In the genomic region with DNA sequence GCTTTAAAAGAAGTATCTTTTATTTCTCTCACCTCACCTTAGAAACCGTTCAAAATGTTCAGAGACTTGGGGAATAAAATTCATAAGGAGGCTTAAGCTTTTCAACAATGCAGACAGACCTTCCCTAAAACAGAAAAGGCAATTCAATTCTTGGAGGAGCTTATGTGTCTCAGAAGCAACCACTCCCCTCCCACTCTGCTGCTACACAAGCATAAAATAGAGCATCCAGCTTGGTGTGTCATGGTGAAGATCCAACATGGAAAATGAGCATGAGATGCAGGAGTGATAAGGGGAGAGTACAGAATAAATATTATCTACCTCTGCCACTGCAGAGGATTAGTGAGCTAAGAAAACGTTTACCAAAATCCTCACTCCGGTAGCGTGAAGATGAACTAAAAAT, we compare ENCODE assay signal across 18 mouse cellular contexts.
"Had no signal": no experiment of that assay in that cellular context is flagged by ENCODE, and none has a peak within 500 bp of the region (broad histone marks: within the 10 kb centered on the region; RNA-seq: fewer than 3 reads in every experiment).

No protein-coding gene starts in this region.

- DNase-seq: liver, postnatal 0 days; lung, adult 2 months; lung, postnatal 14 days; lung, postnatal 36 days; right cerebral cortex, postnatal 14 days; thymus, adult 18-20 months; thymus, postnatal 14 days; thymus, postnatal 36 days had no signal

- H3K27ac ChIP-seq: lung, embryonic 15.5 days; macrophage; midbrain, embryonic 13.5 days; midbrain, embryonic 15.5 days; neural tube, embryonic 12.5 days; stomach, embryonic 15.5 days; stomach, postnatal 0 days had no signal

- H3K4me1 ChIP-seq: lung, embryonic 15.5 days; megakaryocyte, embryonic 14.5 days; midbrain, embryonic 13.5 days; midbrain, embryonic 15.5 days; neural tube, embryonic 12.5 days; stomach, embryonic 15.5 days had no signal

- ATAC-seq: liver, postnatal 0 days; lung, postnatal 0 days; midbrain, embryonic 13.5 days; midbrain, embryonic 15.5 days had no signal

- H3K9ac ChIP-seq: liver, postnatal 0 days; lung, embryonic 15.5 days; midbrain, embryonic 13.5 days; midbrain, embryonic 15.5 days; neural tube, embryonic 12.5 days; stomach, embryonic 15.5 days had no signal

- H3K27me3 ChIP-seq: lung, embryonic 15.5 days; megakaryocyte, embryonic 14.5 days; midbrain, embryonic 13.5 days; midbrain, embryonic 15.5 days; neural tube, embryonic 12.5 days; stomach, embryonic 15.5 days had no signal

- H3K4me3 ChIP-seq: lung, embryonic 15.5 days; megakaryocyte, embryonic 14.5 days; midbrain, embryonic 13.5 days; midbrain, embryonic 15.5 days; neural tube, embryonic 12.5 days; stomach, embryonic 15.5 days had no signal

- H3K4me2 ChIP-seq: lung, embryonic 15.5 days; midbrain, embryonic 11.5 days; midbrain, embryonic 13.5 days; midbrain, embryonic 15.5 days; neural tube, embryonic 12.5 days; stomach, embryonic 15.5 days had no signal

- H3K36me3 ChIP-seq: lung, embryonic 15.5 days; midbrain, embryonic 13.5 days; midbrain, embryonic 15.5 days; neural tube, embryonic 12.5 days; stomach, embryonic 15.5 days had no signal

- H3K9me3 ChIP-seq: lung, embryonic 15.5 days; midbrain, embryonic 13.5 days; midbrain, embryonic 15.5 days; neural tube, embryonic 12.5 days; stomach, embryonic 15.5 days had no signal
